ENCODE assay signal across 20 mouse cellular contexts in genomic region chr12:84110814-84111213, GRCm38 (mm10). TPM values are rescaled to one million over a fixed set of nuclear protein-coding genes. Genes with fewer than 3 reads are reported as not detected.
"Had no signal": no experiment of that assay in that cellular context is flagged by ENCODE, and none has a peak within 500 bp of the region (broad histone marks: within the 10 kb centered on the region; RNA-seq: fewer than 3 reads in every experiment).

No protein-coding gene starts in this region.

- H3K4me2 ChIP-seq: lung, embryonic 14.5 days; midbrain, embryonic 11.5 days; midbrain, embryonic 13.5 days; midbrain, embryonic 15.5 days; neural tube, embryonic 12.5 days had no signal

- H3K9ac ChIP-seq: lung, embryonic 14.5 days; midbrain, embryonic 13.5 days; midbrain, embryonic 15.5 days; neural tube, embryonic 12.5 days had no signal

- H3K27ac ChIP-seq: midbrain, embryonic 13.5 days; midbrain, embryonic 15.5 days; neural tube, embryonic 12.5 days had no signal

- H3K9me3 ChIP-seq: midbrain, embryonic 13.5 days; midbrain, embryonic 15.5 days; neural tube, embryonic 12.5 days had no signal

- H3K36me3 ChIP-seq: midbrain, embryonic 13.5 days; midbrain, embryonic 15.5 days; neural tube, embryonic 12.5 days had no signal

- DNase-seq: lung, adult 18-20 months; lung, embryonic 14.5 days; lung, postnatal 10 days; lung, postnatal 4 days; right cerebral cortex, postnatal 14 days; thymus, adult 18-20 months; thymus, postnatal 14 days; thymus, postnatal 36 days had no signal

- H3K27me3 ChIP-seq: megakaryocyte, embryonic 14.5 days; midbrain, embryonic 13.5 days; midbrain, embryonic 15.5 days; neural tube, embryonic 12.5 days had no signal

- H3K4me3 ChIP-seq: megakaryocyte, embryonic 14.5 days; midbrain, embryonic 13.5 days; midbrain, embryonic 15.5 days; neural tube, embryonic 12.5 days had no signal

- ATAC-seq: midbrain, embryonic 13.5 days; midbrain, embryonic 15.5 days had no signal

RNA-seq across cellular contexts. Expression of gene Dnal1, which starts 3.4 kb away (rescaled TPM):
- total RNA-seq: monocyte, adult 5-6 weeks had no signal

RNA-seq across cellular contexts. Expression of gene Acot6, which starts 10.4 kb away (rescaled TPM):
- total RNA-seq: neutrophil, adult 5-6 weeks had no signal

RNA-seq across cellular contexts. Expression of gene Acot5, which starts 41.7 kb away (rescaled TPM):
- total RNA-seq: monocyte, adult 5-6 weeks; neutrophil, adult 5-6 weeks had no signal
- polyA plus RNA-seq: lung, embryonic 14.5 days; lung, embryonic 16.5 days; midbrain, embryonic 11.5 days; midbrain, embryonic 13.5 days; spleen, adult 2 months; stomach, embryonic 14.5 days; stomach, embryonic 16.5 days had no signal

RNA-seq across cellular contexts. Expression of gene Acot3, which starts 58.9 kb away (rescaled TPM):
- total RNA-seq: monocyte, adult 5-6 weeks; neutrophil, adult 5-6 weeks had no signal
- polyA plus RNA-seq: spleen, adult 2 months; thymus, postnatal 0 days had no signal
